Mouse (Mus musculus): ENCODE data around the gene Polr2e. TPM values are rescaled to one million over a fixed set of nuclear protein-coding genes. Genes with fewer than 3 reads are reported as not detected.
A peak's percentile ranks its signal among the peaks of the same experiment; 100 is the strongest.

The Polr2e gene
- total RNA-seq, 2 experiments from 2014 or later, result 73.0 to 76.0 TPM

- no peak for DNase-seq (ENCODE audit: extremely low spot score in 1 of 2, low spot score in 2 of 2)
- no peak; the same call in 1 of the 2 replicates for TF ChIP-seq CTCF (IDR thresholded peaks at IDR 0.05)
- Histone ChIP-seq H3K27ac (no peak overlapping the region), H3K4me3 (no peak overlapping the region)
- intact Hi-C loops (cut with DNase I), result no loop called here
Observed at GRCm38 (mm10) chr10:80020603-80021319, 18.8 kb downstream of the Polr2e start.

GRCm38 (mm10) chr10:80020191-80020590, 19.4 kb downstream of the Polr2e start:
- Histone ChIP-seq H3K27ac (no peak overlapping the region), H3K4me3 (no peak overlapping the region)
- intact Hi-C loops (cut with DNase I), result no loop called here
- DNase-seq (ENCODE audit: extremely low spot score in 1 of 2, low spot score in 2 of 2), result no peak
- no peak for TF ChIP-seq CTCF (IDR thresholded peaks at IDR 0.05)

- Histone ChIP-seq H3K4me3 (no peak overlapping the region), H3K27ac (no peak overlapping the region)
- no peak for DNase-seq (ENCODE audit: extremely low spot score in 1 of 2, low spot score in 2 of 2)
- no peak; the same call in 1 of the 2 replicates for TF ChIP-seq CTCF (IDR thresholded peaks at IDR 0.05)
- intact Hi-C loops (cut with DNase I), result no loop called here
Observed at GRCm38 (mm10) chr10:80019471-80020131, 20.0 kb downstream of the Polr2e start.

GRCm38 (mm10) chr10:80018739-80019297, 20.8 kb downstream of the Polr2e start:
- TF ChIP-seq CTCF (IDR thresholded peaks at IDR 0.05), result no peak; the same call in 1 of the 2 replicates
- Histone ChIP-seq H3K4me3 (no peak overlapping the region), H3K27ac (no peak overlapping the region)
- intact Hi-C loops (cut with DNase I), result no loop called here
- DNase-seq (ENCODE audit: extremely low spot score in 1 of 2, low spot score in 2 of 2), result no peak

GRCm38 (mm10) chr10:80017771-80018170, 21.8 kb downstream of the Polr2e start:
- Histone ChIP-seq H3K27ac (no peak overlapping the region), H3K4me3 (no peak overlapping the region)
- intact Hi-C loops (cut with DNase I), result no loop called here
- no peak for TF ChIP-seq CTCF (IDR thresholded peaks at IDR 0.05)
- DNase-seq (ENCODE audit: extremely low spot score in 1 of 2, low spot score in 2 of 2), result no peak

GRCm38 (mm10) chr10:80017361-80017760, 22.2 kb downstream of the Polr2e start:
- no peak overlapping the region for H3K27ac ChIP-seq
- no peak overlapping the region for H3K4me3 ChIP-seq
- no peak for DNase-seq (ENCODE audit: extremely low spot score in 1 of 2, low spot score in 2 of 2)
- intact Hi-C loops (cut with DNase I), result no loop called here
- TF ChIP-seq CTCF (IDR thresholded peaks at IDR 0.05), result no peak

GRCm38 (mm10) chr10:80016931-80017330, 22.7 kb downstream of the Polr2e start:
- H3K27ac ChIP-seq, result no peak overlapping the region
- H3K4me3 ChIP-seq, result peak overlapping the region; percentile 8; the same call in 1 of the 2 replicates
- TF ChIP-seq CTCF (IDR thresholded peaks at IDR 0.05), result no peak
- no peak for DNase-seq (ENCODE audit: extremely low spot score in 1 of 2, low spot score in 2 of 2)
- intact Hi-C loops (cut with DNase I), result no loop called here

- no peak for TF ChIP-seq CTCF (IDR thresholded peaks at IDR 0.05)
Observed at GRCm38 (mm10) chr10:80016511-80016910, 23.1 kb downstream of the Polr2e start, which contains the start of gene Arhgap45. Gene Arhgap45 (plus strand): TSS chr10:80016653.

GRCm38 (mm10) chr10:80015583-80015982, 24.0 kb downstream of the Polr2e start:
- TF ChIP-seq CTCF (IDR thresholded peaks at IDR 0.05), result no peak

More at GRCm38 (mm10) chr10:80016511-80016910, 23.1 kb downstream of the Polr2e start, which contains the start of gene Arhgap45:
- H3K27ac ChIP-seq, result no peak within 1 kb of the TSS
- intact Hi-C loops (cut with DNase I), result no loop called here
- DNase-seq (ENCODE audit: extremely low spot score in 1 of 2, low spot score in 2 of 2), result no peak
- H3K4me3 ChIP-seq, result peak within 1 kb of the TSS; percentile 8; the same call in 1 of the 2 replicates

GRCm38 (mm10) chr10:80014484-80015290, 24.9 kb downstream of the Polr2e start:
- intact Hi-C loops (cut with DNase I), result no loop called here
- DNase-seq (ENCODE audit: extremely low spot score in 1 of 2, low spot score in 2 of 2), result no peak
- no peak overlapping the region for H3K4me3 ChIP-seq
- TF ChIP-seq CTCF (IDR thresholded peaks at IDR 0.05), result peak; percentile 15; the same call in 1 of the 2 replicates
- H3K27ac ChIP-seq, result no peak overlapping the region

More at GRCm38 (mm10) chr10:80015583-80015982, 24.0 kb downstream of the Polr2e start:
- intact Hi-C loops (cut with DNase I), result no loop called here
- H3K27ac ChIP-seq, result no peak overlapping the region
- no peak overlapping the region for H3K4me3 ChIP-seq
- DNase-seq (ENCODE audit: extremely low spot score in 1 of 2, low spot score in 2 of 2), result no peak

- intact Hi-C loops (cut with DNase I), result no loop called here
- TF ChIP-seq CTCF (IDR thresholded peaks at IDR 0.05), result no peak
Observed at GRCm38 (mm10) chr10:80013609-80014008, 26.0 kb downstream of the Polr2e start.

More at GRCm38 (mm10) chr10:80013609-80014008, 26.0 kb downstream of the Polr2e start:
- Histone ChIP-seq H3K4me3 (no peak overlapping the region), H3K27ac (no peak overlapping the region)
- no peak for DNase-seq (ENCODE audit: extremely low spot score in 1 of 2, low spot score in 2 of 2)
